Mouse (Mus musculus) granulocyte monocyte progenitor cell, adult 5-6 weeks (primary cell): ENCODE measurements around the gene Fam174b. TPM values are rescaled to one million over a fixed set of nuclear protein-coding genes. Genes with fewer than 3 reads are reported as not detected.
A peak's percentile ranks its signal among the peaks of the same experiment; 100 is the strongest.

Source experiments
- ATAC-seq: replicated peaks from 2 replicates; pipeline ENCODE4 v1.8.0; 2016; ENCODE audit warnings: mild to moderate bottlenecking, moderate TSS enrichment, inconsistent platforms; ENCODE audit not compliant: poor library complexity, severe bottlenecking
- total RNA-seq, 2 experiments: library from RNA; stranded (forward) in 1 of 2; stranded (reverse) in 1 of 2; fragments of 200-712, 200-1000 nt in 1 of 2; fragments of >200 nt in 1 of 2; fragmentation: Nextera tagmentation in 1 of 2; gene quantifications; 2 replicates each; pipeline ENCODE4 v1.2.3; 2014 to 2017

Gene Fam174b
- total RNA-seq, 2 experiments from 2014 or later = 3.9 to 5.8 TPM

DNA sequence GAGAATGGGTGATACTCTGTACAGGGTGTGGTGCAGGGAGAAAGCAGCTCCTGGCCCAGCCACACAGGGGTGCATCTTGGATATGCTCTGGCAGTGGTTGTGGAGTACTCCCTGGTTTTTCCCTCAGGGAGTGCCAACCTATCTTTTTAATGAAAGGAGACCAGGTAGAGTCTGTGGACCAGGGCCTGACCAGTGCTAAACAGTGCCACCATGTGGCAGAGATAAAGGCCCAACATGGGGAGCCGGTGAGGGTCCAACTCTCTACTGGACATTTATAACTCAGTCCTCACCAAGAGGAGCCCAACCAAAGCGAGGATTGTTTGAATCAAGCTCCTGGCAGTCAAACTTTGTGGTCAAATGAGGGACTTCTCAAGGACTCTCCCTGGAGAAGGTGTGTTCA, 69.2 kb downstream of the Fam174b start:
- ATAC-seq = peak; percentile 35; the same call in 1 of the 2 replicates

DNA sequence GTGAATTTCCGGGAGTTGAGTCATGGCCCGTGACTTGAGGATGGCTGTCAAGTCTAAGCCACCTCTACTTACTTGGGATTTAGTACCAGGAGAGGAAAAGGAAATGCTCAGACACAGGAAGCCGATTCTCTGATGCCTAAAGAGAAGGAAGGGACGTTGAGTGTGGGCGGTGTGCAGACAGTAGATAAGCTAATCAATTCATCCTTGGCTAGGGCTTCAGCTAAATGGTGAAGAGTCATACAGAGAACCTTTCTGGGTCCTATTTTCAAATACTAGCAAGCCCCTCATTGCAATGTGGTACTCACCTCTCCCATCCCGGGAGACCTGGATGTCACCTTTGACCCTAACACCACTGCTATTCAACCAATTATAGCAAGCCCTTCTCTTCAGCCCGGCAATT, 71.3 kb downstream of the Fam174b start:
- ATAC-seq = no peak

DNA sequence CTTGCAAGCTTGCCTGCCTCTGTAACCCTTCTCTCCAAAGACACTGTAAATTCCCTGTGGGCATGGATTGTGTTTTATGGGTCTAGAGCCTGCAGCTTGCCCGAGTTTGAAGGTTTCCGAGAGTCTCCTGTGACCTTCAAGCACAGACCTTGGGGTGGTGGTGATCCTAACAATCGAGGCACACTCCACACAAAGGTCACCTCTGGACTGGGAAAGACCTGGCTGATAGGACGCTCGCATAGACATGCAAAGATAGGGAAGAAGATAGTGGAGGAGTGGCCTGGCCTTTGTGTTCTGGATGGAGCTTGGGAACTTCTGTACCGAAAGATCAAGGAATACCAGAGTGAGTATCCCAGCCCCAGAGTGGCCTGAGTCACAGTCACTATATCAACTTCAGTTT, 72.1 kb downstream of the Fam174b start:
- ATAC-seq = no peak

DNA sequence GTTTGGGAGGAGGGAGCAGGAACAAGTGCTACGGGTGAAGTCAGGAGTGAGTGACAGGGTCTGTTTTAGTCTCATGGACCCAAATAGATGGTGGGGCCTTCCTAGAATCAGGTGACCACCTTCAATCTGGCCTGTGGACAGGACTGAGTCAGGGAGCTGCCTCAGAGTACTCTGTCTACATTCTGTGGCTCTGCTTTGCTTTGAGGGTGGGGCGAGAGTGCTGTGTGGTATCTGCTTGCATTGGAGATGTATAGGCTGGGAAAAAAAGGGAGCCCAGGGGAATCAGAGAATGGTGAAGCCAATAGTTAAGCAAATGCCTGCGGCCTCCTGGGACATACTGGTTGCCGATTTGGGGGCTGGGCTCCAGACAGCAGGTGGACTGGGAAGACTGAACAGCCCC, 73.8 kb downstream of the Fam174b start:
- no peak for ATAC-seq

DNA sequence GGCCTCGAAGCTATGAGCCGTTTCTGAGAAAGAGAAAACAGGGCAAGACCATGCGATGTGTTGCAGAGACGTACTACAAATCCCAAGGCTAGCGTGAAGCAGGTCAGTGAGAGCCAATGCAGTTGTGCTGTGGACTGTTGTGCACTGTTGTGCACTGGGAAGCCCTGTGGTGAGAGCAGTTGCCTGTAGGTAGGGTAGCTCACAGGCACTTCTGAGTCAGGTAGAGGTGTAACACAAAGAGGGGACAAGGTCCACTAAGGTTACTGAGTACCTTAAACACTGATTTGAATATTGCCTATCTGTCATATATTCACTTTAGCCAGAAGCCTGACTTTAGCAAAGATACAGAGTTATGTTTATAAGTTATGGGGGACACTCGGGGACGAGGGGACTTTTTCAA, 74.4 kb downstream of the Fam174b start:
- no peak for ATAC-seq

DNA sequence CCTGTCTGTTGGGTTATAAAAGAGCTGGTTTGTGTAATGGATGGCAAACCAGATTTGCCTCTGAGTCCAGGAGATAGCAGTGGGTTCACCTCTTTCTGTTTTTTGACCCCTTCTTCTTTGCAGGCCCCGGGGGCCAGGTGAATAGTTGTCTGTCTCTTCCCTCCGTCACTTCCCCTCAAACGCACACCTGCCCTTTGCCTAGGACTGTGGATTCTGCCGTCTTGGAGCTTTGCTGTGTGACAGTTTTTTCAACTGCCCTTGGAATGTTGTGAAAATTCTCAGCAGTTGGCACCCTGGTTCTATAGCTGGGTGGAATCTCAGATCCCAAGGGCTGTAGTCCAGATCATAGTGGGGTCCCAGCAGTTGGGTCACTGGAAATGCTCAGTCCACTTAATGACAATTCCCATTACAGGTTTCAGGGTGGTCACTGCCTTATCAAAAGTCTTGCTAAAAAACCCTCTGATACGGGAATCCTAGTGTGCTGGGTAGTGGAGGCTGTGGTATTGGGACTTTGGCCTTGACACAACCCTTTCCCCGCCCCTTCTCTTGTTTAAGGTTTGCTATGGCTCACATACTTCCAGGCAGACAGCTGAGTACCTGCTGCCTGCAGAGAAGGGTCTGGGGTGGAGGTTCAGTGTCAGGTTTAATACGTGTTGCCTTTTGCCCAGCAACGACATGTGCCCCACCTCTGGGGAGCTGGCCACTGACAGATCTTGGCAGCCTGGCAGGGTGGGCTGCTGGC, 76.3 kb downstream of the Fam174b start:
- no peak for ATAC-seq

DNA sequence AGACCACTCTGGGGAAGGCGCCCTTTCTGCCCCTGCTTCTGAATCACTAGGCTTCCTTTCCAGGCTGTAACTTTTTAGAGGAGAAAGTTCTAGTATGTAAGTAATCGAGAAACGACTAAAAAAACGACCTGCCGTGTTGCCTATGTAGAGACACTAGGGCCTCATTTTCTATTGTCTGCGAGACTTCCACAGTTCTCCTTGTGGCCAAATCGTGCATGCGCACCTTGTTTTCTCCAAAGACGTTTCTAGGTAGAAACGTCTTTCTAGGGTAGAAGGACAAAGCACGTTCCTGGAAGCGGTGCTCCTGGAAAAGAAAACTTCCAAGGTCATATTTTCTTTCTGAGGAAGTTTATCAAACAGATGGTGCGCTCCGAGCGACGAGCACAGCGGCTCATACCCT, 79.3 kb downstream of the Fam174b start:
- ATAC-seq = no peak

Other genes with a start within 250 kb of the Fam174b start
- gene Chd2, start 198.5 kb upstream of the Fam174b start, total RNA-seq (2014; fragmentation: Nextera tagmentation) = 42.3 and 47.5 TPM in 2 replicates
- gene Chd2, start 198.5 kb upstream of the Fam174b start, total RNA-seq (2017) = 93.8 and 118 TPM in 2 replicates